Mouse (Mus musculus) CH12.LX (cell line): Measurements from ENCODE around the gene Kremen2. TPM values are rescaled to one million over a fixed set of nuclear protein-coding genes. Genes with fewer than 3 reads are reported as not detected.
A peak's percentile ranks its signal among the peaks of the same experiment; 100 is the strongest.

Experiments used
- DNase-seq: peaks from one replicate; pipeline ENCODE4 v3.0.0-alpha.2; 2013; ENCODE audit errors: extremely low read depth
- H3K27ac ChIP-seq: 2 replicates; pipeline ENCODE4 v1.5.1; 2012; ENCODE audit warnings: low read depth, mild to moderate bottlenecking, control low read depth, moderate library complexity; ENCODE audit not compliant: insufficient read depth
- H3K27me3 ChIP-seq: replicated peaks from 2 replicates; pipeline ENCODE3; 2012; ENCODE audit warnings: inconsistent platforms
- H3K36me3 ChIP-seq, 2 experiments: replicated peaks in 1 of 2; 2 replicates each; pipeline versions ENCODE3 to v1.6.1; 2012; ENCODE audit warnings: inconsistent platforms in 1 of 2, low read length in 1 of 2, mild to moderate bottlenecking in 1 of 2, mixed read lengths in 1 of 2, moderate library complexity in 1 of 2; ENCODE audit not compliant: control insufficient read depth in 1 of 2, insufficient read depth in 1 of 2
- H3K4me1 ChIP-seq, 2 experiments: 2 replicates each; pipeline ENCODE4 v1.6.1; 2012; ENCODE audit warnings: inconsistent platforms in 1 of 2, moderate library complexity in 1 of 2; ENCODE audit not compliant: insufficient read depth in 2 of 2, control insufficient read depth in 1 of 2
- H3K4me2 ChIP-seq: 2 replicates; pipeline ENCODE4 v1.6.1; 2012; ENCODE audit warnings: low read depth, mild to moderate bottlenecking, control low read depth; ENCODE audit not compliant: poor library complexity, insufficient read depth, severe bottlenecking
- H3K4me3 ChIP-seq, 3 experiments: fragments of 150-350 bp in 1 of 3; sonication (generic) in 1 of 3; replicated peaks in 1 of 3; 2 replicates each; pipeline versions ENCODE3 to v1.5.1; 2011 to 2012; ENCODE audit warnings: low read depth in 2 of 3, low read length in 2 of 3, mild to moderate bottlenecking in 2 of 3, moderate library complexity in 2 of 3, control low read depth in 1 of 3, improper control_type of control experiment in 1 of 3, inconsistent platforms in 1 of 3, mixed read lengths in 1 of 3; ENCODE audit not compliant: poor library complexity in 1 of 3
- H3K79me2 ChIP-seq: replicated peaks from 2 replicates; pipeline ENCODE4 v1.6.1; 2012; ENCODE audit warnings: mild to moderate bottlenecking, moderate library complexity; ENCODE audit not compliant: control insufficient read depth, poor library complexity, insufficient read depth, severe bottlenecking; ENCODE audit errors: extremely low read depth
- H3K9ac ChIP-seq: 2 replicates; pipeline ENCODE4 v1.6.1; 2012; ENCODE audit warnings: low read depth, mild to moderate bottlenecking, control low read depth, moderate library complexity; ENCODE audit not compliant: insufficient read depth
- H3K9me3 ChIP-seq: replicated peaks from 2 replicates; pipeline ENCODE3; 2012; ENCODE audit warnings: low read length, inconsistent platforms, mixed read lengths
- BHLHE40 ChIP-seq: IDR thresholded peaks from 2 replicates; pipeline ENCODE4 v1.6.1; 2011; ENCODE audit warnings: mild to moderate bottlenecking, low read depth, low read length, improper control_type of control experiment
- CHD1 ChIP-seq: IDR thresholded peaks from 2 replicates; pipeline ENCODE4 v1.6.1; 2012; ENCODE audit warnings: low read depth, low read length, improper control_type of control experiment, inconsistent platforms
- CHD2 ChIP-seq: IDR thresholded peaks from 2 replicates; pipeline ENCODE4 v1.6.1; 2011; ENCODE audit warnings: low read length, improper control_type of control experiment
- CTCF ChIP-seq, 2 experiments: IDR thresholded peaks in 1 of 2; conservative IDR thresholded peaks in 1 of 2; 2 replicates each; pipeline ENCODE4 v1.5.1; 2011 to 2012; ENCODE audit warnings: low read depth in 2 of 2, low read length in 2 of 2, improper control_type of control experiment in 1 of 2, inconsistent platforms in 1 of 2, mild to moderate bottlenecking in 1 of 2, moderate library complexity in 1 of 2
- E2F4 ChIP-seq: IDR thresholded peaks from 2 replicates; pipeline ENCODE4 v1.6.1; 2011; ENCODE audit warnings: low read depth, low read length, improper control_type of control experiment; ENCODE audit not compliant: insufficient replicate concordance
- ELF1 ChIP-seq: IDR thresholded peaks from 2 replicates; pipeline ENCODE4 v1.6.1; 2014; ENCODE audit warnings: low read depth, mild to moderate bottlenecking, inconsistent platforms, low read length, improper control_type of control experiment
- EP300 ChIP-seq: IDR thresholded peaks from 2 replicates; pipeline ENCODE4 v1.6.1; 2011; ENCODE audit warnings: low read length, improper control_type of control experiment
- ETS1 ChIP-seq: conservative IDR thresholded peaks from 2 replicates; pipeline ENCODE4 v1.6.1; 2012; ENCODE audit warnings: low read depth, mild to moderate bottlenecking, inconsistent platforms, low read length, improper control_type of control experiment, moderate library complexity
- GABPA ChIP-seq: IDR thresholded peaks from 2 replicates; pipeline ENCODE4 v1.6.1; 2012; ENCODE audit warnings: low read depth, low read length, improper control_type of control experiment, inconsistent platforms; ENCODE audit not compliant: insufficient replicate concordance
- HCFC1 ChIP-seq: IDR thresholded peaks from 2 replicates; pipeline ENCODE4 v1.6.1; 2012; ENCODE audit warnings: low read depth, mild to moderate bottlenecking, inconsistent platforms, low read length, improper control_type of control experiment
- IRF4 ChIP-seq: IDR thresholded peaks from 2 replicates; pipeline ENCODE4 v1.6.1; 2014; ENCODE audit warnings: low read depth, mild to moderate bottlenecking, inconsistent platforms, low read length, improper control_type of control experiment
- JUN ChIP-seq: IDR thresholded peaks from 2 replicates; pipeline ENCODE4 v1.6.1; 2011; ENCODE audit warnings: low read depth, mild to moderate bottlenecking, low read length, improper control_type of control experiment, moderate library complexity; ENCODE audit not compliant: insufficient read depth
- JUND ChIP-seq: conservative IDR thresholded peaks from 2 replicates; pipeline ENCODE4 v1.6.1; 2011; ENCODE audit warnings: low read depth, low read length, improper control_type of control experiment
- KAT2A ChIP-seq: IDR thresholded peaks from 2 replicates; pipeline ENCODE4 v1.6.1; 2012; ENCODE audit warnings: low read length, improper control_type of control experiment, inconsistent platforms; ENCODE audit not compliant: insufficient replicate concordance
- MAFK ChIP-seq: IDR thresholded peaks from 2 replicates; pipeline ENCODE4 v1.6.1; 2011; ENCODE audit warnings: low read length, improper control_type of control experiment; ENCODE audit not compliant: insufficient replicate concordance
- MAX ChIP-seq: IDR thresholded peaks from 2 replicates; pipeline ENCODE4 v1.6.1; 2011; ENCODE audit warnings: low read length, improper control_type of control experiment
- MAZ ChIP-seq: IDR thresholded peaks from 2 replicates; pipeline ENCODE4 v1.6.1; 2012; ENCODE audit warnings: low read depth, mild to moderate bottlenecking, inconsistent platforms, low read length, improper control_type of control experiment, moderate library complexity
- MEF2A ChIP-seq: IDR thresholded peaks from 2 replicates; pipeline ENCODE4 v1.6.1; 2014; ENCODE audit warnings: low read depth, mild to moderate bottlenecking, inconsistent platforms, low read length, improper control_type of control experiment, borderline replicate concordance
- MXI1 ChIP-seq: IDR thresholded peaks from 2 replicates; pipeline ENCODE4 v1.6.1; 2011; ENCODE audit warnings: mild to moderate bottlenecking, low read depth, low read length, improper control_type of control experiment
- MYC ChIP-seq: IDR thresholded peaks from 2 replicates; pipeline ENCODE4 v1.6.1; 2011; ENCODE audit warnings: low read depth, mild to moderate bottlenecking, improper control_type of control experiment, low read length
- NELFE ChIP-seq: IDR thresholded peaks from 2 replicates; pipeline ENCODE4 v1.6.1; 2011; ENCODE audit warnings: low read depth, low read length, improper control_type of control experiment
- NRF1 ChIP-seq: IDR thresholded peaks from 2 replicates; pipeline ENCODE4 v1.6.1; 2014; ENCODE audit warnings: low read depth, mild to moderate bottlenecking, inconsistent platforms, low read length, improper control_type of control experiment, moderate library complexity
- PAX5 ChIP-seq: IDR thresholded peaks from 2 replicates; pipeline ENCODE4 v1.6.1; 2012; ENCODE audit warnings: low read length, inconsistent platforms, mixed read lengths
- POLR2A ChIP-seq: IDR thresholded peaks from 2 replicates; pipeline ENCODE4 v1.6.1; 2011; ENCODE audit warnings: low read depth, mild to moderate bottlenecking, improper control_type of control experiment, low read length
- POLR2AphosphoS2 ChIP-seq: IDR thresholded peaks from 2 replicates; pipeline ENCODE4 v1.6.1; 2011; ENCODE audit warnings: low read depth, low read length, improper control_type of control experiment
- RAD21 ChIP-seq: IDR thresholded peaks from 2 replicates; pipeline ENCODE4 v1.6.1; 2011; ENCODE audit warnings: low read depth, mild to moderate bottlenecking, low read length, improper control_type of control experiment, moderate library complexity
- RCOR1 ChIP-seq: conservative IDR thresholded peaks from 2 replicates; pipeline ENCODE4 v1.6.1; 2012; ENCODE audit warnings: low read depth, mild to moderate bottlenecking, inconsistent platforms, low read length, improper control_type of control experiment
- SIN3A ChIP-seq: IDR thresholded peaks from 2 replicates; pipeline ENCODE4 v1.6.1; 2012; ENCODE audit warnings: low read length, improper control_type of control experiment, inconsistent platforms
- SMC3 ChIP-seq: IDR thresholded peaks from 2 replicates; pipeline ENCODE4 v1.6.1; 2011; ENCODE audit warnings: low read depth, low read length, improper control_type of control experiment
- TBP ChIP-seq: conservative IDR thresholded peaks from 2 replicates; pipeline ENCODE4 v1.6.1; 2011; ENCODE audit warnings: low read depth, low read length, improper control_type of control experiment
- TCF12 ChIP-seq: IDR thresholded peaks from 2 replicates; pipeline ENCODE4 v1.6.1; 2014; ENCODE audit warnings: low read depth, mild to moderate bottlenecking, inconsistent platforms, low read length, improper control_type of control experiment
- UBTF ChIP-seq: IDR thresholded peaks from 2 replicates; pipeline ENCODE4 v1.6.1; 2012; ENCODE audit warnings: low read depth, mild to moderate bottlenecking, inconsistent platforms, low read length, improper control_type of control experiment, moderate library complexity
- USF1 ChIP-seq: IDR thresholded peaks from 2 replicates; pipeline ENCODE4 v1.6.1; 2014; ENCODE audit warnings: low read depth, mild to moderate bottlenecking, inconsistent platforms, low read length, improper control_type of control experiment
- USF2 ChIP-seq: conservative IDR thresholded peaks from 2 replicates; pipeline ENCODE4 v1.6.1; 2011; ENCODE audit warnings: low read depth, low read length, improper control_type of control experiment
- ZC3H11A ChIP-seq: IDR thresholded peaks from 2 replicates; pipeline ENCODE4 v1.6.1; 2012; ENCODE audit warnings: low read depth, mild to moderate bottlenecking, inconsistent platforms, low read length, improper control_type of control experiment
- ZKSCAN1 ChIP-seq: IDR thresholded peaks from 2 replicates; pipeline ENCODE4 v1.6.1; 2012; ENCODE audit warnings: low read depth, inconsistent platforms, low read length, improper control_type of control experiment, borderline replicate concordance
- ZMIZ1 ChIP-seq: IDR thresholded peaks from 2 replicates; pipeline ENCODE4 v1.6.1; 2012; ENCODE audit warnings: low read depth, mild to moderate bottlenecking, inconsistent platforms, low read length, improper control_type of control experiment
- ZNF384 ChIP-seq: IDR thresholded peaks from 2 replicates; pipeline ENCODE4 v1.6.1; 2012; ENCODE audit warnings: low read depth, low read length, improper control_type of control experiment, inconsistent platforms
- dilution Hi-C: fragments of 300-500 bp; cut with MboI; formaldehyde crosslinking; loops from 2 replicates; pipeline ENCODE4 v1.14.3; 2020; ENCODE audit warnings: low sequenced_read_pairs; ENCODE audit not compliant: extremely low pct_unique_long_range_greater_than_20kb, extremely low pct_ligation_motif_present
- in situ Hi-C: fragments of 300-500 bp; cut with MboI; formaldehyde crosslinking; loops from 3 replicates; pipeline ENCODE4 v1.14.3; 2019; ENCODE audit warnings: low sequenced_read_pairs, low pct_ligation_motif_present, low pct_unique_long_range_greater_than_20kb, mixed read lengths
- polyA plus RNA-seq: library from polyadenylated mRNA; unstranded; fragments of >175 nt; gene quantifications from 2 replicates; pipeline ENCODE4 v1.2.1, GENCODE M21; 2012; ENCODE audit warnings: low read depth; ENCODE audit not compliant: insufficient read length
- total RNA-seq, 2 experiments: library from RNA; depleted of rRNA; stranded (reverse); fragments of 300-350 nt in 1 of 2; fragments of >200 nt in 1 of 2; gene quantifications; 2 replicates each; pipeline ENCODE4 v1.2.3; 2012 to 2014

The Kremen2 gene
- total and polyA plus RNA-seq, 3 experiments: 0.21 to 0.55 (median 0.23) TPM

GRCm38 (mm10) chr17:23748026-23748425 is 2.4 kb upstream of the Kremen2 start:
- H3K27ac ChIP-seq: no peak overlapping the region
- no peaks in the 10 kb centered on the region for H3K9me3 ChIP-seq
- H3K79me2 ChIP-seq: no peaks in the 10 kb centered on the region
- peaks cover 30% of the 10 kb centered on the region for H3K27me3 ChIP-seq
- peaks cover 15 to 26% of the 10 kb centered on the region in 2 experiments for H3K36me3 ChIP-seq
- peak; percentile 64 for DNase-seq
- in situ Hi-C loops (no loop called here), dilution Hi-C loops (no loop called here)
- H3K4me1 ChIP-seq: peaks cover 32 to 55% of the 10 kb centered on the region in 2 experiments
- no peak overlapping the region for H3K9ac ChIP-seq
- no peak overlapping the region for H3K4me3 ChIP-seq
- peak overlapping the region; percentile 72 for H3K4me2 ChIP-seq
- TF ChIP-seq MAFK (peak; percentile 82), E2F4 (no peak), USF1 (peak; percentile 31), JUND (no peak), TBP (no peak), ZKSCAN1 (no peak), GABPA (no peak), ZC3H11A (no peak), BHLHE40 (peak; percentile 98), MAX (peak; percentile 95), NRF1 (no peak), MXI1 (no peak), USF2 (0 out of 2 replicates have a peak, but pooled peaks have one; percentile 23), CHD1 (no peak), TCF12 (no peak), RCOR1 (peak; percentile 45; the same call in 1 of the 2 replicates), NELFE (no peak), RAD21 (no peak), MAZ (no peak), MYC (peak; percentile 95), ZMIZ1 (no peak), EP300 (peak; percentile 60; the same call in 1 of the 2 replicates), SIN3A (peak; percentile 50; the same call in 1 of the 2 replicates), KAT2A (no peak), CHD2 (peak; percentile 86), SMC3 (no peak), POLR2AphosphoS2 (no peak), ELF1 (0 out of 2 replicates have a peak, but pooled peaks have one; percentile 52), MEF2A (no peak), CTCF (conservative IDR thresholded peaks at IDR 0.05 in 1 of 2, IDR thresholded peaks at IDR 0.05 in 1 of 2; ENCODE audit: low read depth in 2 of 2, low read length in 2 of 2) (no peak), ZNF384 (no peak), UBTF (no peak), PAX5 (no peak), JUN (no peak), POLR2A (no peak), ETS1 (peak; percentile 66), HCFC1 (peak; percentile 22; the same call in 1 of the 2 replicates), IRF4 (peak; percentile 70)
- TF ChIP-seq, all 38 proteins: peak for 14
